Mouse (Mus musculus): Measurements from ENCODE around the gene Serpinb9.
"Not testable (repeated sequence)": the region's sequence is repeated elsewhere in the genome, so short reads cannot be mapped to it uniquely, and the experiment has no call there.

The Serpinb9 gene

GRCm38 (mm10) chr13:33002950-33003349 is at the start of gene Serpinb9:
Gene Serpinb9 (plus strand): TSS chr13:33003250.
- no peak for DNase-seq

GRCm38 (mm10) chr13:32956537-32956936 is 46.5 kb upstream of the Serpinb9 start:
- DNase-seq: no peak

- peak; percentile 69 for DNase-seq
Measured at GRCm38 (mm10) chr13:32957917-32958316, 45.1 kb upstream of the Serpinb9 start.

DNA sequence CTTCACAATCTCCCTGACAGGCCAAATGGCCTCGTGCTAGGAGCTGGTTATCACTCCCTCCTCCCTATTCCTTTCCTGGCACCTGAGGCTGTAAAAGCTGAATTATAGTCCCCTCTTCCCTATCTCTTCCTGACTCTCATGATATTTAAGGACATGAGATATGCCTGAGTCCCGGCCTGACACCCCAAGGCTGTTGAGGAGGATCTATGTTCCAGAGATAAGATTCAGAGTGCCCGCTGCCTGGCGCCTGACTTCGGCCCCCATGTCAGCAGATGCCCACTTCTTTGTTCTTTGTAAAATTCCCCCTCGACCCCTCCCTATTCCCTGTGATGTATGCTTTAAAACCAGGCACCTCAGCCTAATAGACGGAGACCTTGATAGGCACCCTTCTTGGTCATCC is 44.5 kb upstream of the Serpinb9 start:
- not testable (repeated sequence) for DNase-seq

GRCm38 (mm10) chr13:32963990-32964753 is 38.9 kb upstream of the Serpinb9 start:
- no peak for DNase-seq

DNA sequence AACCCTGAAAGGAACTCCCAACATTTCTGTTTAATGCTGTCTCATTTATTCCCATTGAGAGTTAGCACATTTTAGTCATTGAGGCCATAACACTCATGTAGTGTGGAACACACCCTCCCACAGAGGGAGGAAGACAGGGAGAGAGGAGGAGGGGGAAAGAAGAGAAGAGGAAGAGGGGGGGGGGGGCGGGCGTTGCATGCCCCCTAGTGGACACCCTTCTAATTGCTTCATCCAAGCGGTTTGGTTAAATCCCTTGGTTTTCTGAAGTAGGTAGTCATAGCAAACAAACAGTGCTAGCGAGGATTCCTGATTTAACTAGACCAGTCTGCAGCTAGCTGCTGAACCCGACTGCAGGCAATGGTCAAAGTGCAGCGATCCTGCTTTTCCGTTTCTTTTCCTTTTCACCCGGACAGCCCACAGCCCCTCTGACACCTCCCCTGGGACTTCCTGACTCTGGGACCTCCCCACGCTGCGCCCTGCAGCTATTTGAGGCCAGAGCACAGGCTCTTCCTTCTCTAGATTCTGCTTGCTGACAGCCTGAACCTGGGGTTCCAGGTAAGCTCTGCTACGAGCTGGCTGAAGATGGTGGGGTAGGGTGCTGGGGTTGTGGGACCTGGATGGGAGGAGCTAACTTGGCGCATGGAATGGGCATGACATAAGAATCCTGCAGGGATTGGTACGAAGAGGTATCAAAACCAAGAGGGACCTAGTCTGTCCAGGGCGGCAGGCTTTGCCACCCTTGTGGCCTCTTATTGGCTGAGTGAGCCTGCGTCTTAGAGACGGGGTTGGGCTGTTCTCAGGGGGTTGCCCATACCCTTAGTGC is 37.9 kb upstream of the Serpinb9 start, which contains the start of gene Serpinb6b:
TSS of gene Serpinb6b (plus strand) at position 221 of the 823 bp plus-strand sequence.
- peak; percentile 76 for DNase-seq

GRCm38 (mm10) chr13:32966116-32966515 is 36.9 kb upstream of the Serpinb9 start:
- DNase-seq: peak; percentile 36

GRCm38 (mm10) chr13:32967233-32967632 is 35.8 kb upstream of the Serpinb9 start:
- no peak for DNase-seq

DNA sequence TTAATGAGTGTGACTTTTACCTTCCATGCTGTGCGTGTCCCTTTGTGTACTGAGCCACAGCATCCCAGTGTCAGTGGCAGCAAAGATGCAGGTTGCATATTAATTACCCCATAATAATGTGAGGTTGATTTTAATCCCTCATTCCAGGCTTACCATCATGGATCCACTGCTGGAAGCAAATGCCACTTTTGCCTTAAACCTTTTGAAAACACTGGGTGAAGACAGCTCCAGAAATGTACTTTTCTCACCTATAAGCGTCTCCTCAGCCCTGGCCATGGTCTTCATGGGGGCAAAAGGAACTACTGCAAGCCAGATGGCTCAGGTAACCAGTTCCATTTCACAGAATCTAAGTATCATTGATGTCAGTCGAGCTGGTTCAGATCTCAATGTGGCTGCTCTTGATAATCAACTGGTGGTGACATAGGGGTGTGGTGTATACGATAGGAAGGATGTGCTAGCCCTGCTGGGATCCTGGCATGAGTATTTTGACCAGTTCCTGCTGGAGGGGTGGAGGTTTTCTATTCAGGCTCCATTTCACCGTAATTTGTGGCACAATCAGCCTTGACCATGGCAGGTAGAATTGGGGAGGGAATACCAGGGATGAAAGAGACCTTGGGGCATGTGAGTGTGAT is 34.6 kb upstream of the Serpinb9 start:
- DNase-seq: no peak

GRCm38 (mm10) chr13:32968996-32969640 is 33.9 kb upstream of the Serpinb9 start:
- no peak for DNase-seq

DNA sequence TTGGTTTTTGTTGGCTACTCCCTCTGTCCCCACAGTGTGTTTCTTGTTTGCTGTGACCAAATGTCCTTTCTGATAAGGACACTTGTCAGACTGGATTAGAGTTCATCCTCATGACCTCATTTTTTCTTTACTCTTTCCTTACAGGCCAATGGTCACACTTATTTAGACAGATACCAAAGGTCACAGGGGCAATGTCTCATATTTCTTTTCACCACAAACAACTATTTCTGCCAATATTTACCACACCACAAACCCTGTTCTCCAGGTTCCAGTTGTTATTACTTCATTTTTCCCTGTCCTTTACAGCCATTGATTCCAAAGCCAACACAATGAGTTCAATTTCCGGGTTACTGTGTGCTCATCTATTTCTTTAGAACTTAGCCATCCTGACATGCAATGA is 33.4 kb upstream of the Serpinb9 start:
- no peak for DNase-seq

- DNase-seq: no peak
Measured at GRCm38 (mm10) chr13:32970776-32971175, 32.3 kb upstream of the Serpinb9 start.

DNA sequence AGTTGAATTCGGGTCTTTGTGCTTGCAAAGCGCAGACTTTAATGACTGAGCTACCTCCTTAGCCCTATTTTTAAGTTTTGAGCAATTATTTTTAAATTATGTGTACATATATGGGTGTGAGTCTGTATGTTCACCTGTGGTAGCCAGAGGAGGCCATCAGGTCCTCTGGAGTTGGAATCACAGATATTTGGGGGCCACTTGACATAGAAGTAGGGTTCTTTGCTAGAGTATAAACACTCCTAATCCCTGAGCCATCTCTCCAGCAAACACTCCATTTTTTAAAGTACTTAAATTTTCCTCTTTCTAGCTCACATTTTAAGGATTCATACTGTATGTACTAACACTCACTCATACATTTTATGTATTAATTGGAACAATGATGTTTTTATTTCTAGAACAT is 28.8 kb upstream of the Serpinb9 start:
- peak; percentile 50 for DNase-seq

GRCm38 (mm10) chr13:32974889-32975460 is 28.1 kb upstream of the Serpinb9 start:
- peak; percentile 68 for DNase-seq

DNA sequence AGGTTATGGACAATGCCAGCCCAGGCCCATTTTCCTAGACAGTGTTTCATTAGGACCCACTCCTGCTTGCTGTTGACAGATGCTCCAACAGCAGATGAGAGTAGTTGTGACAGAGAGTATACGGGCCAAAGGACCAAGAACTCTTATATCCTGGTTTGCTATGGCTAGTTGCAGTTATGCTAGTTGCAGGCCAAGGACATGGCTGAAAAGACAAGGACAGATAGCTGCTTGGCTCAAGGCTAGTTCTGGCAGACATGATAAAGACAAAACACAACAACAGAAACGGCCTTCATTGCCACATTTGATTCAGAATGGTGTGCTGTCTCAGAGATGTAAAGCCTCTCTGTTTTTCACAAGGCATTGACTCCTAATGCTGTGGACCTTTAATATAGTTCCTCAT is 27.3 kb upstream of the Serpinb9 start:
- no peak for DNase-seq

DNA sequence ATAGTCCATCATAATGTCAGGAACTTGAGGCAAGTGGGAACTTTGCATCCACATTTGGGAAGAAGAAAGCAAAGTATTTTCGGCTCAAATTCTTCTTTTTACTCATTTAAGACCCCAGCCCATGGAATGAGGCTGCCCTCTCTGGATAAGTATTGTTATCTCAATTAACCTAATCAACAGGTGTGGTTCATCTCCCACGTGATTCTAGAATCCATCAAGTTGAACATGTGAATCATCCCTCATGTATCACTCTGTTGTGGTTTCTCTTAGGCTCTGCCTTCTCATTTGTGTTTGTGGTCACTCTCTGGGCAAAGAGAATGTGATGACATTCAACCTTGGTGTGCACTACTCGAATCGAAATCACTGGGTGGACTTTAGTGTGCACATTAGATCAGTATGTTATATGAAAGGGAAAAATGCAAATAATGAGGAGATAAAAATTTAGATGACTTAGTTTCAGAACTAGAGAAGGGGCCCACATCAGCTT is 20.5 kb upstream of the Serpinb9 start:
- no peak for DNase-seq

- no peak for DNase-seq
Measured at GRCm38 (mm10) chr13:32986256-32986655, 16.8 kb upstream of the Serpinb9 start.

DNA sequence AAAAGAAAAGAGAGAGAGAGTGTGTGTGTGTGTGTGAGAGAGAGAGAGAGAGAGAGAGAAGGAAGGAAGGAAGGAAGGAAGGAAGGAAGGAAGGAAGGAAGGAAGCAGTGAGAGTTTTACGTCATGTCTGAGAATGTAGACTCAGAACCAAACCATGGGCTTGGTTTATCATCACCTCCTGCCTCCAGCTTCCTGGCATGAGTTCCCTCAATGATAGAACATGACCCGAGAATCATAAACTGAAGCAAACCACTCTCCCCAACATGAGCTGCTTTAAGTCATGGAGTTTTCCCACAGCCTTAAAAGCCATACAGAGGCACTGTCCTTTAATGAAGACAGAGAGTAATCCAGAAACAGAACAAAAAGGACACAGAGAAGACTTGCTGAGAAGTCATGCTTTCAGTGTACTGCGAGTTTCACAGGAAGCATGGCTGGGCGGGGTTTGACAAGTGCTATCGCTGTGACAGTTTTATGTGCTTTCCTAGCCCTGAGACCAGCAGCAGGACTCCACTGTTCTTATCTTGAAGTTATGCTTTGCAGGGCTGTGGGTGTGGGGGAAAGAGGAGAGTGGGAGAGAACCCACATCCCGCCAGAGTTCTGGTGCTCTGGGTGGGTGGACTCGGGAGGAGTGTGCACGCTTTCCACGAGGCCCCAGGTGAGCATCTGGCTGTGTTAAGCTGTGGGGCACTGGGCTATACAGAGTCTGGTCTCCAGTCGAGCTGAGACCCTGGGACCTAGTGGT is 9.7 kb upstream of the Serpinb9 start:
- DNase-seq: no peak

DNA sequence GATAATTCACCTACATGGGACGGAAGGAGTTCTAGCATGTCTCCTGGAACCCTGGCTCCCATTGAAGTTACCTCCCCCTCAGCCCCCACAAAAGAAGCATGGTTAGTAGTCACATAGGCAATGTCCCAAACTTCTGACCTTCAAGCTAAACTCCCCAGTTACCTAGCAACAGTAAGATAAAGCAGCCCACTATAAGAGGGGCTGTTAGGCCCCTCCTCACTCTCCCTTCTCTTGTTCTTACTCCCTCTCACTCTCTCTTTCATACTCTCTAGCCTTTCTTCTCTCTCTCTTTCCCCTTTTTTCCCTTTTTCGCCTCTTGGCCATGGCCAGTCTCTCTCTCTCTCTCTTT is 9.2 kb upstream of the Serpinb9 start:
- DNase-seq: no peak

GRCm38 (mm10) chr13:32995051-32995450 is 8.0 kb upstream of the Serpinb9 start:
- DNase-seq: no peak

DNA sequence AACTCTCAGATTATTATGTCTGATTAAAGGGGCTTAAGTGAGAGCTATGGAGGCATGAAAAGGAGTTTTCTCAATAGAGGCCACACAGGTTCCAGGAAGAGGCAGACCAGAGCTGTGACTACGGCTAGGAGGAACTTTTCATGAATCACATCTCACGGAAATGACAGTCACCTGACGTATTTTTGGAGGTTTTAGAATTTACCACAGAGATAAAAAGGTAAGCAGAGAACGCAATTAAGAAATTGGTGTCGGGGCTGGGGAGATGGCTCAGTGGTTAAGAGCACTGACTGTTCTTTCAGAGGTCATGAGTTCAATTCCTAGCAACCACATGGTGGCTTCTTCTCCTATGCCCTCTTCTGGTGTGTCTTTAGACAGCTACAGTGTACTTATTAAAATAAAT is 1.7 kb upstream of the Serpinb9 start:
- no peak for DNase-seq
